Mouse (Mus musculus) spleen, postnatal 10 days (tissue): ENCODE results near the gene Foxp1.

ENCODE experiments used
- DNase-seq, 2 experiments: peaks; one replicate each; pipeline ENCODE4 v3.0.0; 2021 to 2022; ENCODE audit warnings: low spot score in 2 of 2

Gene Foxp1

DNA sequence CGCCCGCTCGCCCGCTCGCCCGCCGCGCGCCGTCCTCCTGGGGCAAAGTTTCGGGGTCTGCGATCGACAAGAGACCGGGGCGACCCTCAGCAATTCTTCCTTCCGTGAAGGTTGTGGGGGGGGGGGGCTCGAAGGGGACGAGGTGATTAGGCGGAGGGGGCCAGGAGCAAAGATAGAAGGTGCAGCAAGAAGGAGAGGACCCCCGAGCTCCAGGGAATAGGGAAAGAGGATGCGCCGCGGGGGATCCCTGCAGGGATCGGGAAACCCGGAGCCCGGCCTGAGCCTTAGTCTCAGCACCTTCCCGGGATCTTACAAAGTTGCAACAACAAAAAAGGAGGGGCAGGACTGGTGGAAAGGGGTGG, 1.9 kb downstream of the Foxp1 start:
- DNase-seq = no peak

DNA sequence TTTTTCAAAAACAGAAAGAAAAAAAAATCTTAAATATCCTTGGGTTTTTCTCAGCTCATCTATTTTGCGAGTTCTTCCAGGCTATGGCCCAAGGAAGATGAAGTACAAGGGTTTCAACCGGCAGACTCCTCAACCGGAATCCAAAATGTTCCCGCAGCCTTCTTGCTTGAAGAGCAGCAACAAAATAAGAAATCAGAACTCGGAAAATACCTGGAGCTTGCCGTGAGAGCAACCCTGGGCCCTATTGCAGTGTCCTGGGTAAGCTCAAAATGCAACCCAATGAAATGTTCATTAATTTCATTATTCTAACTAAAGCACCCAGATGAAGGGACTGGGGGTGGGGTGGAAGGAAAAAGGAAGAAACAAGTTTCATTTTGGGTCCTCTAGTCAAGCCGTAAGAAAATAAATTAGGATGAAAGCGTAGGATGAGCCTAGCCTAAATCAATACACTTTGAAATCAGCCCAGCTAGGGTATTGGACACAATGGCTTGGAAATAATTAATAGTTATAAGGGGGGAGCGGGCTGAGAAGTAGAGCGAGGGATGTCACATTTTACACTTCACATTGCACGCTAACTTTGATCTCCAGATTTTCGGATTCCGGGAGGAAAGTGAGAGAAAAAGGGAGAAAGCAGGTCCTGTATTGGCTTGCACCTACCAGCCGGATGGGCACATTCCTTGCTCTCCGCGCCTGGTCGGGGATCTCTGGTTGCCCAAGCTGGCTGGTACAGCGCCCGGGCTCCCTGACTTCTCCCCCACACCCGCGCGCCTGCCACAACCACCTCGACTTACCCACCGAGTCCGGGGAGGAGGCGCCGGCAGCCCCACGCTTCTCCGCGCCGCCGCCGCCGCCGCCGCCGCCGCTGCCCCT, 2.5 kb downstream of the Foxp1 start:
- DNase-seq = peak; percentile 12 to 47

- no peak for DNase-seq
These were observed 3.5 kb downstream of the Foxp1 start for GRCm38 (mm10) chr6:99519052-99519451.

GRCm38 (mm10) chr6:99515667-99516199, 6.8 kb downstream of the Foxp1 start:
- DNase-seq = no peak

DNA sequence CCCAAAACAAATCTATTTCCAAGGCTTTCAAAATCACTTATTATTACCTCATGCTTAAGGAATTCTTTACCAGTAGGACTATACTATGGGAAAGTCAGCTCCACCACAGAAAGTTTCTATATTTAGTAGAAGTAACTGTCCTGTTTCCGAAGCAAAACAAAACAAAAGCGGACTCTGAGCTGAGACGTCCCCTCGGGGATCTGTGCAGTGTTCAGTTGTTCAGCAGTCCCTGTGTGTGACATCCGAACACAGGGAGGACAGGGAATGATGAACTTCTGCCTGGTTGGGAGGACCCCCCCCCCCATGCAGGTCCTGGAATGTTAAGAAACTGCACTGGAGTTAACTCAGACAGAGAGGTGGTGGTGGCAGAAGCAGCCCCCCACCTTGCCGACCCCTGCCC, 10.7 kb downstream of the Foxp1 start:
- no peak for DNase-seq

DNA sequence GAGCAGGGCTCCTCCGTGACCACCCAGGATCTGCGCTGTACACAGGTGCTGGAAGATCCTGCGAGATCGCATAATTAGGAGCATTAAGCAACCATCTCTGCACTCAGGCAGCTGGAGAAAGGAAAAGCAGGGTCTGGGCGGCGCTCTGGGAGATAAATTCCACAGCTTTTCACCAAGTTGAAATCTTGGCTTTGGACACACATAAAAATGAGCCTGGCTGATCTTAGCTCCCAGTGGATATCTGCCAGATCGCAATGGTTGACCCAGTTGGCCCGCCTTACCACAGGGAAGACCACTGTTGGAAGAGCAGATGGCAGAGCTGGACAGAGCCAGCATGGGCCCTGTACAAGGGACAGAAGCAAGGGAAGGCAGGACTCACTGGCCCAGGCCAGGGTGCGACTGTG, 13.3 kb downstream of the Foxp1 start:
- no peak for DNase-seq

DNA sequence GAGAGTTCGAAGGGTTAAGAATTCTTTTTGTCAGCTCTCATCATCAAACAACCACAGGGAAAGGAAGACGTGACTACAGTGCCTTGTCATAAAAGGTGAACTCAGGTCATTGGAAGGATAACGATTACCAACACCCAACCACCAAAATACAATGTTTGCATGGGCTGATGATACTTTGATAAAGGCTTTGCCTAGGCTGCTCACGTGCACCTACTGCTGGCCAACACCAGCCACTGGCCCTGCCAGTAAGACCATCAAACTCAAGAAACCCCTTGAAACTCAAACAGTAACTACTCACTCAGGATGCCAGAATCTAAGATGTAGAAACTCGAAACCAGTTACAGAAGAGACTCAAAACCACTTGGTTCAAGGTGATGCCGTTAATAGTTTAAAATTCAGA, 15.7 kb downstream of the Foxp1 start:
- peak in 1 of 2 experiments; percentile 36 for DNase-seq

- no peak for DNase-seq
These were observed 18.8 kb downstream of the Foxp1 start for GRCm38 (mm10) chr6:99503741-99504140.

- DNase-seq = no peak
These were observed 19.8 kb downstream of the Foxp1 start for GRCm38 (mm10) chr6:99502727-99503126.

DNA sequence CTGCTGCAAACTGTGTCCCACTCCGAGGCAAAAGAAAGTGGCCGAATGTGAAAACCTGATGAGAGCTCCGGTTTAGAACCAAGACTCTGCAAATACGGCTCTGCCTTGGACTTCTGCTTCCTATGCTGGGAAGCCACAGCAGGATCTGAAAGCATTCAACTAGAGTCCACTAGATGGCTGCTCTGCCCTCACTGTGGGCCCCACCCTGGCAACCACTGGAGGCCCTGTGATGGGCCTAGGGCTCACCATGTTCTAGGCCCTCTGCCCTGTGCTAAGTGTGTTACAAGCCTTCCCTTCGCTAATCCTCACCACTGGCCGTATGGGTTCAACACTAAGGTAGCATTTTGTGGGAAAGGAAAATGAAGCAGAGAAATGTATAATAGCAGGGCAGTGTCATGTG, 20.2 kb downstream of the Foxp1 start:
- no peak for DNase-seq

GRCm38 (mm10) chr6:99500570-99501270, 21.8 kb downstream of the Foxp1 start:
- DNase-seq = no peak

- DNase-seq = no peak
These were observed 24.4 kb downstream of the Foxp1 start for GRCm38 (mm10) chr6:99498082-99498481.

DNA sequence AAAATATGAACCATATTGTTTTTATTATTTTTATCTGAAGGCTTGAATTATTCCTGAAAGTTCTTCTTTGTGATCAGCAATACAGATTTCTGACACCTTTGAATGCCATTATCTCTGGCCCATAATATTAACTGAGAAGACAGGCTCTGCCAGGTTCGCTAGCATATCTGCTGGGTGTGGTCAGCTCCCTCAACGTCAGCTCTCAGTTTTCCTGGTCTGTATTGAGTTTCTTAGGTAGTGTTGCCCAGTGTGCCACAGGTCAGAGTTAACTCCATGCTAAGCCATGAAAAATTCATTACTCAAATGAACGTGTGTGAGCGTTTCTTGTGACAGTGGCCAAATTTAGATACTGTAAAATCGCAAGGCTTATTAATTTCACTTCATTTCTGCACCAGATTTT, 26.4 kb downstream of the Foxp1 start:
- no peak for DNase-seq

GRCm38 (mm10) chr6:99492937-99493336, 29.6 kb downstream of the Foxp1 start:
- DNase-seq = no peak

GRCm38 (mm10) chr6:99491979-99492544, 30.5 kb downstream of the Foxp1 start:
- no peak for DNase-seq

DNA sequence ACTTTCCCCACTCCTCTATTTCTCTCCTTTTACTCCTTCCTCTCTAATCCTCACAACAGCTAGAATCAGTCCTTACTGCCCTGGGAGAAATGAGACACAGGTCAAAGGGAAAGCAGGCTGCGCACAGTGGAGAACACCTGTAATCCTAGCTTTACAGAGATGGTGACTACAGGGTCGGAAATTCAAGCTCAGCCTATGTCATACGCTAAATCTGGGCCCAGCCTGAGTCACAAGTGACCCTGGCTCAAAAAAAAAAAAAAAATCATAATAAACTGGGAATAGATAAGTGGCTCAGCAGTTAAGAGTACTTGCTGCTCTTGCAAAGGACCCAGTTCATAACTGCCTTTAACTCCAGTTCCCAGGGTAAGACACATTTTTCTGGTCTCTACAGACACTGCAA, 31.4 kb downstream of the Foxp1 start:
- DNase-seq = no peak

- DNase-seq = no peak
These were observed 32.4 kb downstream of the Foxp1 start for GRCm38 (mm10) chr6:99489900-99490648.

GRCm38 (mm10) chr6:99489423-99489822, 33.1 kb downstream of the Foxp1 start:
- DNase-seq = no peak

- DNase-seq = peak in 1 of 2 experiments; percentile 22
These were observed 36.5 kb downstream of the Foxp1 start for GRCm38 (mm10) chr6:99485884-99486640.

- DNase-seq = peak; percentile 30 to 50
These were observed 37.2 kb downstream of the Foxp1 start for GRCm38 (mm10) chr6:99485217-99485883.

DNA sequence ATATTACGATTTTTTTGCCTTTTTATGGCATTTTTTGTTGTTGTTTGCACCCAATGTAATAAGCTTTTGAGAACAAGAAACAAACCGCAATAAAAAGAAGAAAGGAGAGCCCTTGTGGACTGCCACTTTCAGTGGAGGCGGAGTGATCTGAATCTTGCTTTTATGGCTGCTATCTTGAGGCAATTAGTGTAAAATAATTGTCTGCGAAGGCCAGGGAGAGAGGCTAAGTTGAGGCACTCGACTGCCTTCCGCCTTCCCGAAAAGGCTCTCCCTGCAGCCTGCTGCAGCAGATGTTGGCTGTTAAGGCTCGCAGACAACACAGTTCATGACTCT, 37.7 kb downstream of the Foxp1 start:
- no peak for DNase-seq
